Mouse (Mus musculus) right cerebral cortex, adult 2 months (tissue): ENCODE data around the gene Bcl2l14.

Source experiments
- DNase-seq, 2 experiments: peaks; one replicate each; pipeline ENCODE4 v3.0.0; 2021 to 2022; ENCODE audit warnings: low spot score in 2 of 2

The Bcl2l14 gene

DNA sequence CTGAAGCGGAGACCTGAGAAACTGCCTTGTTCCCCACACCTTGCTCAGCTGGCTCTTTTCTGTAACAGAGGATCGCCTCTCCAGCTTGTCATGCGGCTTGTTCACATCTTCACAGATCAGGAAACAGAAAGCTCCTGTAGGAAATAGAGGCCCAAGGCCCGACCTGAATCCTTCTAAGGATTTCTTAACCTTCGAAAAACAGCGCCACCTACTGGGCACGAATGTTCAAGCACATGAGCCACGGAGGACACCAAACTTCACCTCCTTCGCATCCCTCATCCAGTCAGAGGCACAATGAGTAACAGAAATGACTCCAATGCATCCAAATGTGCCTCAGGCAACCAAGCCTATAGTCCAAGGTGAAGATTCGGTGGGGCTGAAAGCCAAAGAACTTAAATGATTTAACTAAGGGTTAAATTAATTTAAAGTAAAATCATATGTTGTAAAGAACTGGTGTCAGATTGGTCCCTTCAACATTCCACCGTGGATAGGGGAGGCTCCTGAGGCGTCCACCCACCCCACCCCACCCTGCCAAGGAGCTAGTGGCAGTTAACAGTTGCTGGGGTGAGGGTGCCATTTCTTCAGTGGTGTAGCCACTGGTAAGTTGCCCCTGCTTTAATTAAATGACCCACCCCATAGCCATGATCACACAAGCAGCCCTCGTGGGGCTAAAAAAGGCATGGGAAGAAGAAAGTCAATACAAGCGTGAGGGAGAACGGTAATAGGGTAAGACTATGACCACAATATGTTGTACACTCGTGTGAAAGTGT is 7.0 kb downstream of the Bcl2l14 start:
- DNase-seq, result peak; percentile 64 to 80

- no peak for DNase-seq
These were observed 7.6 kb downstream of the Bcl2l14 start for GRCm38 (mm10) chr6:134403684-134404070.

- no peak for DNase-seq
These were observed 11.1 kb downstream of the Bcl2l14 start for GRCm38 (mm10) chr6:134407226-134407625.

GRCm38 (mm10) chr6:134413706-134414531 is 17.8 kb downstream of the Bcl2l14 start:
- no peak for DNase-seq

GRCm38 (mm10) chr6:134414532-134414883 is 18.4 kb downstream of the Bcl2l14 start:
- DNase-seq, result no peak

DNA sequence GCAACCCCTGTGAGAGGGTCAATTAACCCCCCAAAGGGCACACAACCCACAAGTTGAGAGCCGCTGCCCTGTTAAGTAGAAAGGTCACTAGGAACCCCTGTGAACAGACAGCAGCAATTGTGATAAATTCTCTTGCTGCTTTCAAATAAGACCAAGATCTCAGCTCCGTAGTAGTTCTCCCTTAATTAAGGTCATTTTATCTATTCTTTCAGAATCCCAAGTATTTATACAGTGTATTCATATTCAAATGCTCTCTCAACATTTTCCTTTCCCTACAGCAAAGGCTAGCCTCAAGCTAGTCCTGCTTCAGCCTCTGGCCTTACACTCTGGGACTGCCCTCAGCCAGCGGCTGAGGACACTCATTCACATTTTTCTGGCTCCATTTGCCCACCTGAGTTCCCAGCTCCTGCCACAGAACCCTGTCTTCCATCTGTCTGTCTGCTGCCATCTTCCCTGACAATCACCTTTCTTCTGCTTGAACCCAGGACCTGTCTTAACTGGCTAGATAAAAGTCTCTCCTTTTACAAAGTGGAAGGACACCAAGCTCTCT is 20.5 kb downstream of the Bcl2l14 start:
- no peak for DNase-seq

- no peak for DNase-seq
These were observed 21.8 kb downstream of the Bcl2l14 start for GRCm38 (mm10) chr6:134417886-134418285.

GRCm38 (mm10) chr6:134420375-134420774 is 24.3 kb downstream of the Bcl2l14 start:
- no peak for DNase-seq

DNA sequence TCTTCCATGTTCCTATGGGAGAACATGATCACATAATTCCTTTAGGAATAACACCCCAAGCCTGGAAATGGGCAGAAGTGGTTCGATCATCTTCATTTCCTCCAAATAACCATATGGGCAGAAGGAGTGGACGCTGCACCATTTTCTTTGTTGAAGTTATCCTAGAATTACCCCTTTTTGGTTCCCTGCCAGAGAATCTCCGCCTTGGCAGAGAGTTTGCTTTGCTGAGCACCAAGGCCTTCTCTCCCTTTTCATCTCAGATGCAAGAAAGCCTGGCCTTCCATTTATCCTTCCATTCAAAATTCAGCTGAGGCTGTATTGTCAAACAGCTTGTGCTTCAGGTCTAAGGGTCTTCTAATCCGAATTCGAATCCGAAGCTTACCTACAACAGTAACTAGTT is 25.8 kb downstream of the Bcl2l14 start:
- DNase-seq, result no peak

DNA sequence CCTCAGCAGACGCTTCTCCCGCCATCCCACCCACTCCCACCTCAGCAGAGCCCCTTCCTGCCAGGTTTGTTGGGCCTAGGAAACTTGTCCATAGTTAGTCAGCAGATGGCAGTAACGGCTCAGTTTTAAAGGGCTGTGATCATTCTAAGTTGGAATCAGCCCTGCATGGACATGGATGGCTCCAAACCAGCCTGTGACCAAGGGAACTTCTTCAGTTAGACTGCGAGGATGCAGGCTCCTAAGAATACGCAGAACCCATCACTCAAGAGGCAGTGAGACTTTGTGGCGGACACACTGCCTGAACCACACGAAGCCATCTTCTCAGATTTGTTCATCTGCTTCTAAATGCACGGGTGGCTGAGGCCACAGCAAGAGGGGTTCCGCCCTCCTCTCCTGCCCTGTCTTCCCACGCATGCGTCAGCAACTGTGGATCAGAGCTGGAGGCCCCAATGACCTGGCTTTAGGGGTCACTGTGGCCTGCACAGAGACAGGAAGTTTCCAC is 29.1 kb downstream of the Bcl2l14 start:
- peak; percentile 74 to 86 for DNase-seq

DNA sequence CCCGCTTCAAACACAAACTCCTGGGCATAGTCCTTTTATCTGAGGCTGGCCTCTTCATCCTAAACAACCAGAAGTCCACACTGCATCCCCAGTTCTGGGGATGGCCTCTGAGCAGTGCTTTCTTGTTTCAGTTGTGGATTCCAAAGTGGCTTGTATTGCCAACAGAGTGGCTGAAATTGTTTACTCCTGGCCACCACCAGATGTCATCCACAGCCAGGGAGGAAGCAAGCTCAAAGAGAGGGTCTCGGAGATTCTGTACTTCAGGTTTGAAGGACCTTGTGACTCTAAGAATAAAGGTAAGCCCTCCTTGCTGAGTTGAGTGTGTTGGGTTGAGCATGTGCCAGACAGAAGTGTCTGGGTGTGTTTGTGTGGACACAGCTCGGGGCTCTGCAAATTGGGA is 31.0 kb downstream of the Bcl2l14 start:
- no peak for DNase-seq

- DNase-seq, result no peak
These were observed 32.3 kb downstream of the Bcl2l14 start for GRCm38 (mm10) chr6:134428455-134428854.

GRCm38 (mm10) chr6:134430161-134430799 is 34.2 kb downstream of the Bcl2l14 start:
- no peak for DNase-seq

GRCm38 (mm10) chr6:134431583-134431982 is 35.5 kb downstream of the Bcl2l14 start:
- DNase-seq, result no peak

DNA sequence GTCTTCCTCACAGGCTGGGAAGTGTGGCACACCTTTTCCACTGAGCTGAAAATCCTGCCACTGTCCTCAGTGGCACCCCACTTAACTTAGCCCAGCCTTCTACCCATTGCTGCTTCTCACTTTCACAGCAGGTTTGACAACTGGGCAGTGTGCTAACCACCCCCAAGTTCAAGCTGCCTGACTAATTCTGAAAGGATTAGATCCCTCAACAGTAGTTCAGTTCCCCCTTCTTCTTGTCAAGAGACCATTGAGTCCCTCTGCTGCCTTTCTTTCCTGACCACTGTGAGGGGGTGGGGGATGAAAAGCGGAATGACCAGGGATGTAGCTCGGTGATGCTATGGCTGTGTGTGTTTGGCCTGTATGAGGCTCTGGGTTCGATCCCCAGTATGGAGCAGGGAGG is 37.2 kb downstream of the Bcl2l14 start:
- no peak for DNase-seq

- DNase-seq, result no peak
These were observed 37.9 kb downstream of the Bcl2l14 start for GRCm38 (mm10) chr6:134434044-134434443.

DNA sequence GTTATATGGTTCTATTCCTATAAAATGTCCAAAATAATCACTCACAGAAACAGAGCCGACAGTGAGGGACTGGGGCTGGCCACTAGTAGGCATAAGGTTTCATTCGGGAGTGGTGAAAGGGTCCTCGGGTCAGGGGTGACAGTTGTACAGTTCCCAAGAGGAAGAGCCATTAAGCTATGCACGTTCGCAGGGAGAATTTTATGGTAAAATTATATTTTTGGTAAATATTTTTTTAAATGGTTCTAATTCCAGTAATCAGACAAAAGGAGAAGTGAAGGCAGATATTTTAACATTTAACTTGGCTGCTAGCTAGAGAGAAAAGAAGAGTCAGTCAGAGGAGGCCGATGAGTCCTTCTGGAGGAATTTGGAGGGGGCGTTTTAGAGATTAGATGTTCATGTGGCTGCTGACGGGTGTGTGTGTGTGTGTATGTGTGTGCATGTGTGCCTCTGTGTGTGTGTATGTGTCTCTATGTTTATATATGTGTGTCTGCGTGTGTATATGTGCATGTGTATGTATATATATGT is 38.8 kb downstream of the Bcl2l14 start:
- DNase-seq, result no peak

- no peak for DNase-seq
These were observed 40.8 kb downstream of the Bcl2l14 start for GRCm38 (mm10) chr6:134436955-134437354.

- peak; percentile 62 to 65 for DNase-seq
These were observed 43.4 kb downstream of the Bcl2l14 start for GRCm38 (mm10) chr6:134439401-134440021.

DNA sequence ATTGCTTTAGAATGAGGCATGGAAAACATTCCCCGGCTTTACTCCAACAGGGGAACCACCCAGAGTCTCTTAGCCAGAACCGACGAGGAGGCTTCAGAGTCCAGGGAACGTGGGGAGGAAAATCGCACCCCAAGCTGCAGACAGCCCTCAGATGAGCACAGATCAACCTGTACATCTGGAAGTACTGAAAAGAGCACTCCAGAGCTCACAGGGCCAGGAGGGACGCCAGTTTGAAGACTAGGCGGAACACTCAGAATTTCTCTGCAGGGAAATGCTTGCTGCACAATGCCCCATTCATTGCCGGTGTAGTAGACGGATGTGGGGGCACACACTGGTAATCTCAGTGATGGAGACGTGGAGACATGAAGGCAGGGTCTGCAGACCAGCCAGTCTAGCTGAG is 43.9 kb downstream of the Bcl2l14 start:
- no peak for DNase-seq

DNA sequence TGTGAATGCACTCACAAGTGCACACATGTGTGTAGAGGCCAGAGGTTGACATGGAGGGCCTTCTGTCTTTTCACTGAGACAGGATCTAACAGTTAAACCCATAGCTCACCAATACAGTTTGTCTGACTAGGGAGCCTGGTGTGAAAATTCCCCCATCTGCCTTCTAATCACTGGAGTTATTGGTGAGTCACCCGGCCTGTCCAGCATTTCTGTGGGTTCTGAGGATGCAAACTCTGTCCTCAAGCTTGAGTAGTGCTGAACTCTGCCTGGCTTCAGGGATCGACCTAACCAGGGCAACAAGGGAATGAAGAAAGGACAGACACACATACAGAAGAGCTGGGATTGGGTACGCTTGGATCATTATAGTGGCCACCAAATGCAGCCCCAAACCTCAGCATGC is 45.6 kb downstream of the Bcl2l14 start:
- DNase-seq, result no peak
